Mouse (Mus musculus): ENCODE measurements at regions not wholly inside any gene's neighbourhood (a gene's known extent, or its start where the extent isn't known, plus 50 kb on each side); places are given as distances from the start of the nearest gene placed in this dataset.

DNA sequence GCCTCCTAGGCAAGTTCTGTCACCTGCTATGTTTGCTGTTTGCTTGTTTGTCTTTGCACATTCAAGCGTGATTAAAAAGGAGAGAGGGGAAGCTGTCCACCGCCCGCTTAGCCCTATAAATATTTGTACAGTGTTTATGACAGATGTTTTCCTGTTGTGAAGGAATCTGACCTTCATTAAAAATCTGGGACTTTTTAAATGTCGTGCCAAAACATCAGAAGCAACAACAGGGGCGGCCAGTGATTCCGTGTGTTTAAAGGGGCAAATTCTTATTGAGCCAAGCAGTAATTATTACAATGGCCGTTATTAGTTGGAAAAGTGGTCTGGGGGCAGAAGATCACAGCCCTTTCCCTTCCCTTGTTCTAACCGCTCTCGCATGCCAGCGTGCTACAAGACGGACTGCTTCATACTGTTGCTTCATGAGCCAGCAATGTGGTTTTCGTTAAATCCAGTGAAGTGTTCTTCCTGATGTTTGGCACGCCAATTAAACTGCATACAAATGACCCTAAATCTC lies 119.3 kb downstream of the Gas1 start:
- no peak for DNase-seq

- no peak for DNase-seq
Observed at GRCm38 (mm10) chr13:60054531-60054930, 122.6 kb downstream of the Gas1 start.

GRCm38 (mm10) chr13:60054081-60054480 lies 123.1 kb downstream of the Gas1 start:
- no peak for DNase-seq

- DNase-seq: no peak
Observed at GRCm38 (mm10) chr13:60051866-60052265, 125.3 kb downstream of the Gas1 start.

- DNase-seq: peak; percentile 8 to 14
Observed at GRCm38 (mm10) chr13:60050799-60051580, 126.2 kb downstream of the Gas1 start.

GRCm38 (mm10) chr13:60049703-60050102 lies 127.5 kb downstream of the Gas1 start:
- DNase-seq: no peak

- DNase-seq: peak in 1 of 2 experiments; percentile 26
Observed at GRCm38 (mm10) chr13:60047791-60048730, 129.1 kb downstream of the Gas1 start.

DNA sequence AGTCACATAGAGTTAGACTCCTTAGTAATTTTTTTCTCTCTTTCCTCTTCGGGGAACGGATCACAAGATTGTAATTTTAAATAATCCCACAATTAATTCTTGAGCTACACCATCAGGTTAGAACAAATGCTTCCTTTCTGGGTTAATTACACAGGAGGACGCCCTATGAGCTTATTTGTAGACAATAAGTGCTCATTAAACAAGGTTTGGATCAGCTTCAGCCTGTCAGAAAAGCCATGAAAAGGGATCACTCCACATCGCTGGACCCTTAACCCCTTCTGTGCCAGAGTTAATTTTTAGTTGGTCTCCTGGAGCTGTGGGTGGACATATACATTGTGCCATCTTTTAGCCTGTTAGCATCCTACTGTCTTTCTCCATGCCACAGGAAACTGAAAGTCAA lies 131.4 kb downstream of the Gas1 start:
- no peak for DNase-seq

DNA sequence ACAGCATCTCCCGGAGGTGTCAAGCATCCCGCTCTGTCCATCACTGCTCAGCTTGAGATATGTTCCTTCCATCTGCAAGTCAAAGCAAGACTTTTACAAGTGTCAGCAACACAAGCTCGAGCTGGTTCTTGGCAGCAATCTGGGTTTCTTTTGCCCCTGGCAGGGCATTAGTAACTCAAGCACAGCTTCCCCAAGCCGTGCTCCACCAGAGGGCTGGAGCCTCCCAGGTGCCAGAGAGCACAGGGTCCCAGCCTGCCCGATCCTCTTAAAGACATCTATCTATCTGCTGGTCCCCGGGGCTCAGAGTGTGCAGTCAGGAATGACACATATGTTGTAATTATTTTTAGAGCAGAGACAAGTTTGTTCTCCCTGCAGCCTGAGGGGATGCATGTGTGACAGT lies 132.3 kb downstream of the Gas1 start:
- DNase-seq: peak; percentile 9 to 12

DNA sequence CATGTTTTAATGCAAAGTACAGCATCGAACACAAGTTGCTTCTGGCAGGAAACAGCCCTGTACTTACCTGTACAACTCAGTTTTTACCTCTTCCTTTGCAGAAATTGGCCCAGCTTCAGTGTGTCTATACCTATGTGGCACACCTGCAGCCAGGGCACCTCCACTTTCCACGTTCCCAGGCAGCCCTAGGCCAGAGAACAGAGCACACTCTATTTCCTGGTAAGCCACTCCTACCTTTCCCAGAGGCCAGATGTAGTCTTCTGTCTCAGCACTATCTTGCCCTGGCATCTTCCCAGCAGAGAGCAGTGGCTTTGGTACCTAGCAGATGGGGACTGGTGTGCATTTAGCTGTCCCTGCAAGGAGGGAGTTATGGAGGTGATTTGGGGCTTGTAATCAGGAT lies 134.7 kb downstream of the Gas1 start:
- DNase-seq: no peak

- DNase-seq: no peak
Observed at GRCm38 (mm10) chr13:60035536-60036130, 141.5 kb downstream of the Gas1 start.

DNA sequence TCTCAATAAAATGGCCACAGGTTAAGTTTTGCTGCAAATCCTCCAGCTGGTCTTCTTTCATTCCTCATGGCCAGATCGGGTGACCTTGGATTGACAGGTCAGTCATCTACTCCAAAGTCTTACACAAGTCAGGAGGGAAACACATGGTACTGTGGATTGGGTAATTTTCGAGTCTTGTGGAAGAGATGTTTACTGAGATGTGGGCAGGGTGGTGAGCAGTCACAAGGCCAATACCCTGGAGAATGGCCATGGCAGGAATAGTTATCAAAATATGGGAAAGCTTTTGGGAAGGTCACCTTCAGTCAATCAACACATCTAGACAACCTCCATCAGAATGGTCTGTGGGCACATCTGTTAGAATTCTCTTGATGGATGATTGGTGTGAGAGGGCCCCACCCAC lies 144.0 kb downstream of the Gas1 start:
- DNase-seq: no peak

DNA sequence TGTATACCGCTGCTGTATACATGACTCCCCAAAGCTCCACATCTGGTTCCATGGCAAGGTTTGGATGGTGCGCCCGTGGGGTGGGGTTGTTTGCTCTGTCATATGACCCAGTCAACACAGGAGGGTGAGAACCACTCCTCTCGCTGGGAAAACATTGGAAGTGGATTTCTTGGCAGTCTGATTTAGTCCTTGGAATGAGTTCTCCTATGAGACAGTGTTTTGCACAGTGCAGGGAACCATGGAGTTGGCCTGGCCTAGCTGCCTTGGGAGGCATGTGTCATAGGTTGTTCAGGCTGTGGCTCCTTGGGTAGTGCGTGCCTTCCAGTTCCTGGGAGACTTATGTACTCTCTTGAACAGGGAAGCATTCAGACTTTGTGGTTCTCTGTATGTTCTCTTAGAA lies 144.6 kb downstream of the Gas1 start:
- no peak for DNase-seq

GRCm38 (mm10) chr13:60029591-60029990 lies 147.6 kb downstream of the Gas1 start:
- no peak for DNase-seq

- DNase-seq: no peak
Observed at GRCm38 (mm10) chr13:60020175-60020487, 157.0 kb downstream of the Gas1 start.

DNA sequence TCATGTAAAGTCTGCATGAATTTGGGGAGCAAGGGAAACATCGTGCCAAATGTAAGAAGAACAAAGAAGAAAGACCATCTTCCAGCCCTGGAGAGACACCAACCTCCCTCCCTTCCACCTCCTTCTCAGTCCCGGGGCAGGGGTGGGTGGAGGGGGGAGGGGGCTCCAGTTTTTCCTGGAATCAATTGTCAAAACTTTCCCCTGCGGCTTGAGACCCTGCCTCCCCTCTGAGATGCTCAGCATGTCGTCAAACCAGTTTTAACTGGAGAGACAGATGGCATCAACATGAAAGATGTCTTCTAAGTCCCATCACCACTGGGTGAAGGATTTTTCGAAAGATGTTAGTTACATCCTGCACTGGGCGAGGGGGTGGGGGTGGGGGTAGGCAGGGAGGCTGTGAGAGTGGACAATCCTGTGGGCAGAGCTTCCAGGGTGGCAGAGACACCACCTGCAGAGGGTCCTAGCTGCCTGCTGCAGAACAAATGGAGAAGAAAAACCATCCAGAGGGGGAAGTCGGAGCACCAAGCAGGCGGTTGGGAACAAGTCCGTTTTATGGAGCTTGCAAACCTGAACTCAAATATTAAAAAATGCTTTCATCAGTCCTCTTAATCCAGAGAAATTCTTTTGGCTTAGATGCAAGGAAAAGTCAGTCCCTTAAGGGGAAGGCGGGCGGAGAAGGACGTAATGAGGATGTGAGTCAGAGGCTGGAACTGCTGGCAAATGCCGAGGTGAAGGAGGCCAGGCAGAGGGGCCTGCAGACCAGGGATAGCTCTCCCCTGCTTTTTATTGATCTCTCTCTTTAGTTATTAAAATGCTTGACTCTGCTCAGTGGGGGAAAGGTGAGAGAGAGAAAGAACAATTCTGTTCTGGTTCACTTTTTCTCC lies 157.6 kb downstream of the Gas1 start:
- no peak for DNase-seq

GRCm38 (mm10) chr13:60015854-60016366 lies 161.3 kb downstream of the Gas1 start:
- DNase-seq: no peak

GRCm38 (mm10) chr13:60012046-60012813 lies 164.9 kb downstream of the Gas1 start:
- DNase-seq: no peak

GRCm38 (mm10) chr13:60011092-60011491 lies 166.1 kb downstream of the Gas1 start:
- no peak for DNase-seq

DNA sequence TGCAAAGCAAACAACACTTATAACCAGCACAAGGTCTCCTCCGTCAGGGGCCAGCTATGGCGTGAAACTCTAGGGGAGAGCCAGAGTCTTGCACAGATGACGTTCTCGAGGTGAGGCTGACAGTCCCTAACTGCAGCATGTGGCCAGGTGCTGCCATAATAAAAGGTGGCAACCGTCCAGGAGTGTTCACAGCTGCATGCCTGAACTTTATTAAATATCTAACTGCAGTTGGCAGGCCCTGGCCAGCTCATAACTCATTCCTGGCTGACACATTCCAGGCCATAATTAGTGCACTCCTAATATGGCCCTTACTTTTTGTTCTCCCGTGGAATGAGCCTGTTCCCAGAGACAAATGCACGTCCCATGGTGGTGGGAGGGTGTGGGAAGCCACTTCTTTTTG lies 169.6 kb downstream of the Gas1 start:
- no peak for DNase-seq

- no peak for DNase-seq
Observed at GRCm38 (mm10) chr13:60007031-60007430, 170.1 kb downstream of the Gas1 start.

Data from layer of hippocampus, postnatal 36 days (tissue).